Mouse (Mus musculus): ENCODE data around the gene Mthfd1l.

The Mthfd1l gene

DNA sequence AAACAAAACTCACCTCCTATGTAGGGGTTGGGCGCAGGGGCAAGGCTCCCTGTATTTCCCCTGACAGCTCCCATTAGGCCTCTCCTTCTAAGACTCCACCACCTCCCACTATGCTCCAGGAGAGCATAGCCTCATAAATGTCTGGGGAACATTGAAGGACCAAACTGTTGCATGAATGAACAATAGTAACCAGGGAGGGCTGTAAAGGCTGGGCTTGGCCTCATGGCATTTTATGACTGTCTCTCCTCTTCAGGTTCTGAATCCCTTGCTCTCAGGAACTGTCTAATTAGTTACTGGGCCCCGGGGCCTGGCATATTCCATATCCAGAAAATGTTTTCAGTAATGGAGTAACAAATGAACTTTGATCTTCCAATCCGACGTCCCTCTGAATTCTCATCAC is 112.0 kb downstream of the Mthfd1l start:
- no peak for DNase-seq (ENCODE audit: low read depth)

DNA sequence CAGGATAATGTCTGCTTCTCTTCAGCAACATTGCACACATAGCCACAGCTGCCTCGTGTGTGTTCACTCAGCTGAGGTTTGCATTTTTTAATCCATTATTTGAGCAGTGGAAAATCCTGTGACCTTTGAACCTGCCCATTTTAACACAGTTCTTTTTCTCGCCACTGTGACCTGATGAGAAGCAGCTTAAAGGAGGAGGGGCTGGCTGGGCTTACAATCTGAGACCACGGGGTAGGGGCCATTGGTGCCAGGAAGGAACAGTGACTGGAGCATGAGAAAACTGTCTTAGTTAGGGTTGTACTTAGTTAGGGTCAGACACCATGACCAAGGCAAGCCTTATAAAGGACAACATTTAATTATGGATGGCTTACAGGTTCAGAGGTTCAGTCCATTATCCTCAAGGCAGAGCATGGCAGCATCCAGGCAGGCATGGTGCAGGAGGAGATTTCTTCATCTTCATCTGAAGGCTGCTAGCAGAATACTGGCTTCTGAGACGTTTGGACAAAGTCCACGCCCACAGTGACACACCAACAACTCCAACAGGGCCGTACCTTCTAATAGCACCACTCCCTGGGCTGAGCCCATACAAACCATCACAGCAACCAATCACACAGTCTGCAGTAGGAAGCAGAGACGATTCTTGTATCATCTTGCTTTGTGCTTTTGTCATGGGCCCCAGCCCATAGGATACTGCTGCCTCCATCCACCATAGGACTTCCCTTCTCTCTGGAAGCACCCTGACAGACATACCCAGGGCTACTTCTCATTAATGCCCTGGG is 112.6 kb downstream of the Mthfd1l start:
- no peak for DNase-seq (ENCODE audit: low read depth)

DNA sequence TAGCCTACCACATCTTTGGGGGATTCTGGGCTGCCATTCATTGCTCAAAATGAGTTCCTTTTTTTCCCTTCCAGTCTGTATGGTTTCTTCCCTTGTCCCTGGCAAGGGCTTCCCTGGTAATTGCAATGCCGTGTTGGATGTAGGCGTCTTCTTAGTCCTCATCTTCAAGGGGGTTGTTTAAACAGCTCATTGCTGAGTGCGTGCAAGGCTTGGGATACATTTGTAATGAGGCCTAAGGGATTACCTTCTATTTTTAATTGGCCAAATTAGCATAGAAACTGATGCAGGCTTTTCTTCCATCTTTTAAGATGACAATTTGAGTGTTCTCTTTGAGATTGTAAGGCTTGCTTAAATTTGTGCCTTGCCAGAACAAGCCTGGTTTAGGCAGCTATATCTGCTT is 114.6 kb downstream of the Mthfd1l start:
- no peak for DNase-seq (ENCODE audit: low read depth)

DNA sequence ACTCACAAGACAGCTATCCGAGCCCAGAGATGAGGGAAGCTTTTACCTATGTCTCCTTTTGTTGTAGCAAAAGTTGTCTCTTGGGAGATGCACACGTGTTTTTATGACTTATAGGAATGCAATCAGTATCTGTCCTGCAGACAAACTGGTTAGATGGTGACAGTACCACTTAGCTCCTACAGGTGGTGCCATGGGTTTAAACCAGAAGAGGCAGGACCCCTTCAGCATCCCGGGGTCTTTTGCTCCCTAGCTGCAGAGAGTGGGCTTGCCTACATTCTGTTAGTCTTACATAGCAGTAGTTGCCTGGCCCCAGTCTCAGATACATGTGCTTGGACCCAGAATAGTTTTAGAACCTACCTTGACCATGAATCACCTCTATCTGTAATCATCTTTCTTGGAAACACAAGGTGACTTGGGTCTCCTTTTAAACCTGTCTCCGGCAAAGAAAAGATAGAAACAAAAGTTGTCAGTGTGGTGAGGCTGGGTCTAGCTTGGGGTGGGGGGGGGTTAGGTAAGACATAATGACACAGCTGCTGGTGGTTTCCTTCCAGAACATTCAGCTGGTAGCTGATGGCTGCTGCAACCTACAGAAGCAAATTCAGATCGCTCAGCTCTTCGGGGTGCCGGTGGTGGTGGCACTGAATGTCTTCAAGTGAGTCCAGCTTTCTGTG is 116.0 kb downstream of the Mthfd1l start:
- no peak for DNase-seq (ENCODE audit: low read depth)

DNA sequence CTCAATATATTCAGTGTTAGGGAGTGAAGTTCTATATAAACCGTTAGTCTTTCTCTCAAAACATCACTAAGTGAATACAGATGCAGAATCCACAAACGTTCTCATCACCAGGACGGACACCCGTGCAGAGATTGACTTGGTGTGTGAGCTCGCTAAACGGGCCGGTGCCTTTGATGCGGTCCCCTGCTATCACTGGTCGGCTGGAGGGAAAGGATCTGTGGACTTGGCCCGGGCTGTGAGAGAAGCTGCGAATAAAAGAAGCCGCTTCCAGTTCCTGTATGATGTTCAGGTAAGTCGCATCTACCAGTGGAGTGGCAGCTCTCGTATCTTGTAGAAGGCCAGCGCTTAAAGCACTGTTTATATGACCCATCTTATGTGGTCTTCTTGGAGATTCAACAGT is 117.0 kb downstream of the Mthfd1l start:
- no peak for DNase-seq (ENCODE audit: low read depth)

DNA sequence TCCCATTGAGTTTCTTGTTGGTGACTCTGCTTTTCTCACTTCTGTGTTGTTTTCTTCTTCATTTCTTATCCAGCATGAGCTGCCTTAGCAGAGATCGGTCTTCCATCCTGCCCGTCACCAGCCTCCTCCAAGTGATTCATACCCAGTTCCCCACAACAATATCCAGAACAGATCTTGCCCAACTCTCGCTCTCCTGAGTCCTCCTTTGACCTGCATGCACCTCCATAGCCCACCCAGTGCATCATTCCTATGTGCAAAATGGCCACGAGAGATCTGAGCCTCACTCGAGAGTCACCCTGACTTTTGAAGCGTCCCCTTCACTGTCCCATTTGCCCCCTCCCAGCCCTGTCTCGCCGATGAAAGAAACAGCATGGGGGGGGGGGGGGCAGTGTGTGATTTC is 120.1 kb downstream of the Mthfd1l start:
- no peak for DNase-seq (ENCODE audit: low read depth)

DNA sequence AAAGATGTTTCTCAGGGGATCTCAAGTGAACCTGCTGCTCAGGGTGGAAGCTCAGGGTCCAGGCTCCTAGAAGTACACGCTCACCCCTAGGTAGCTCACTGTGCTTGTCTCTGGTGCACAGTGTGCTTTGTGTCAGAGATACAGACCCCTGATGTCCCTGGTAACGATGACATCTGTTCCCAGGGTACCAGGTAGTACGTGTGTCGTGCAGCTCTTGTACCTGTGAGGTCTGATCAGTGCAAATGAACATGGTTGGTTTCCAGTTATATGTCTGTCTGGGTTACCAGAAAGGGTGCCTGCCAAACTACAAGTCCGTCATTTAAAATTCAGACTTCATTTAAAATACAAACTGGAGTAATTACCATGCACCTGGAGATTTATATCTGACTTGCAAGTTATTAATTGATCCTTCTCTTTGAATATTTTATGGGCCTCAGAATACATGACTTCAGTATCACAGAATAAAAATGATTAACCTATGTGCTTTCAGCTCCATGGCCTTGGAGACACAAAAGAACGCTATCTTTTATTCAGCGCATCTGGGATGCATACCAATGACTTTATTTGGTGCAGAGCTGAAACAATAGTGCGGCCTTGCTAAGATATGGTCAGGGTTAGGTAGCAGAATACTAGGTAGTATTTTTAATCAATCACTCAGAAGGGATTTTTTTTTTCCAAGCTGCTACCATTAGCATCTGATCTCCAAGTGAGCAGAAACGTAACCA is 121.3 kb downstream of the Mthfd1l start:
- no peak for DNase-seq (ENCODE audit: low read depth)

DNA sequence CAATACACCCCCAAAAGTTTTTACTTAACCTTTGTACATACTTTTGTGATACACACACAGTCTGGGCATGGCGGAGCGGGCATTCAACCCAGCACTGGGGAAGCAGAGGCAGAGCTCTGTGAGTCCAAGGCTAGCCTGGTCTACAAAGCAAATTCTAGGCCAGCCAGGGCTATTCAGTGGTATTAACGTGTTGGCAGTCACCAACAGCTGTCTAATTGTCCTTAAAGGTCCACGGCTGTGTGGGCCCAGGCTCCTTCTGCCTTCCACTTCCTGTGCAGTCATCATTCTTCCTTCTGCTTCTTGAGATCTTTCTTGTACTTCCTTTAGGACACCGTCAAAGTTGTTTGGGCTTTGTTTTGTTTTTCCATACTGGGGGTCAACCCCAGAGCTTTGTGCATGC is 123.2 kb downstream of the Mthfd1l start:
- no peak for DNase-seq (ENCODE audit: low read depth)

DNA sequence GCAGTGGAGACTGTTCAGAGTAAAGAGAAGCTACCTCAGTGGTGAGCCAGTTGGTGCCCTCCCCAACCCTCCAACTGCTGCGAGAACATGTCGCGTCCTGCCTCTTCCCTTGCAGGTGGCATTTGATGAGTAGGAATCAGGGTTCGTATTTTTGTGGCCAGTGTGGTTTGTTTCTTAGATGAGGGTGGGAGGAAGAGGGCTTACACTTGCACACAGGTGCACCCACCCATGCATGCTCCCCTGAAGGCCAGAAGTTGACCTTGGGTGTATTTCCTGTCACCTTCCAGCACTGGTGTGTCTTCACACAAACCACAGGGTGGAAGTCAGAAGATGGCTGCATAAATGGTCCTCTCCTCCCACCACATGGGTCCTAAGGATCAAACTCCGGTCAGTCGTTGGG is 127.1 kb downstream of the Mthfd1l start:
- no peak for DNase-seq (ENCODE audit: low read depth)

DNA sequence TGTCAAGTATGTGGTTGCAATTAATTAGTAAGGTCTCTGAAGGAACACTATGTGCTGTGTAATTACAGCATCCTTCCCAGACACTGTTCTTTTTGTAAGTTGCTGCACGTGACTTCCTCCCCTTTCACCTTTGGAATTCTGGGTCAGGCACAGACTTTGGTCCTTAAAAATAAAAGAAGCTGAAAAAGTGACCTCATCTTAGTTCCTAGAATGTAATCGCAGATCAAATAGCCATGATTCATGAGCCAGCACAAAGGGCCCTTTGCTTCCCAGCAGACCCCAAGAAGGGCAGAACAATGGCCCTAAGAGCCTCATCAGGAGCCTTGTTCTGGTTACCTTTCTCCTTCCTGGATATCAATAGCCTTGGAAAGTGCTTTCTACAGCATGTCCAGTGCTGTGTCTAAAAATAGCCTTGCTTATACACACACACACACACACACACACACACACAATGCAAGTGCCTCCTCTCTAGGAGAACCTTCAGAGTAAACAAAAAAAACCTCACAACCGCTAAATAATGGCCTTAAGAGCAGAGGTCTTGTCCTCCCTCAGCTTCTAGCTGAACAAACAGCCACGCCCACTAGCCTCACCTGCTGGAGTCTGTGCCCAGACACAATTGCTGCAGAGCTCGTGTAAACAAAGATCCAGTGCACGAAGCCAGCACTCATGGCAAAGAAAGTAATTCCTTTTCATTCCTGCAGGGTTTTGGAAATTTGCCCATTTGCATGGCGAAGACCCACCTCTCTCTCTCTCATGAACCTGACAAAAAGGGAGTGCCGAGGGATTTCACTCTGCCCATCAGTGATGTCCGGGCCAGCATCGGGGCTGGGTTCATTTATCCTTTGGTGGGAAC is 133.0 kb downstream of the Mthfd1l start:
- DNase-seq (ENCODE audit: low read depth): no peak

DNA sequence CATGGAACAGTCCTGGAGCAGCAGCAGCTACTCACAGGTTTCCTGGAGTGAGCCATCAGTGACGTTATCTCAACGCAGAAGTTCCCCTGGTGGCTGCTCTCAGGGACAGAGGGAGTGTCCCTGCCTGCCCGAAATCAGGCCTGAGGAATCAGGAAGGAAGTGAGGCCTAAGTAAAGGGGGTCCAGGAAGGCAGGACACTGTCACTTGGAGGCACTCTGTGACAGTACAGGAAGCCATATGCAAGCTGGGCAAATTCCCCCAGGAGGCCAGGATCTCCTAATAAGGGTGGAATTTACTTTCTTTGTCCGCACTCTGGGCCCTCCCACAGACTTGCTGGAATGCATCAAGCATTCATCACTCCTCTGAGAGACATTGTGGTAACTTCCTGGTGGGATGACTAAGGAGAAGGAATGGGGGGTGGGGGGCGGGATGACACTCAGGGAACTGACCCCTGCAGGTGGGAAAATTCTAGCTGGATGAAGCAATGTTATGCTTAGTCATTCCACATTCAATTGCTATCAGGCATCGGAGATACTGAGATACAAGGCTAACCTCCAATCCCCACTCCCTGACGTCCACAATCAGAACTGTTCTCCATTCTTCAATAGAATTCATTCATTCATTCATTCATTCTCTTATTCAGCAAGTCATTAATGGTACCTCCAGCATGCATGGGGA is 134.9 kb downstream of the Mthfd1l start:
- DNase-seq (ENCODE audit: low read depth): peak; percentile 33

DNA sequence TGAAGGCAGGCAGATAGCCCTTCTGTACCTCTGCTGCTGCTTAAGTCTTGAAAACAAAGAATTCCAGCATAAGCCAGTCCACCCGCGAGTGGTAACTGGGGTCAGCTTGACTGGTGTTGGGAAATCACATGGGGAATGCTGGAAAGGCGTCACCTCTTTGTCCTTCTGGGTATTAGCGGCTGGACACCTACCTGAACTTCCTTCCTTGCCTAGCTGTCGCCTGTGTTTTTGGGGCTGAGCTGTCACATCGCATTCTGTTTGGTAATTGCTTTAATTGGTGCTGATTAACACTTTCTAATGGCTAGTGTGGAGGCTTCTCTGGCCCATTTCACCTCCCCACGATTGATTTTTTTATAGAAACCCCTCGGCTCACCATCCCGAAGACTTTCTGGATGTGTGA is 135.5 kb downstream of the Mthfd1l start:
- DNase-seq (ENCODE audit: low read depth): no peak

DNA sequence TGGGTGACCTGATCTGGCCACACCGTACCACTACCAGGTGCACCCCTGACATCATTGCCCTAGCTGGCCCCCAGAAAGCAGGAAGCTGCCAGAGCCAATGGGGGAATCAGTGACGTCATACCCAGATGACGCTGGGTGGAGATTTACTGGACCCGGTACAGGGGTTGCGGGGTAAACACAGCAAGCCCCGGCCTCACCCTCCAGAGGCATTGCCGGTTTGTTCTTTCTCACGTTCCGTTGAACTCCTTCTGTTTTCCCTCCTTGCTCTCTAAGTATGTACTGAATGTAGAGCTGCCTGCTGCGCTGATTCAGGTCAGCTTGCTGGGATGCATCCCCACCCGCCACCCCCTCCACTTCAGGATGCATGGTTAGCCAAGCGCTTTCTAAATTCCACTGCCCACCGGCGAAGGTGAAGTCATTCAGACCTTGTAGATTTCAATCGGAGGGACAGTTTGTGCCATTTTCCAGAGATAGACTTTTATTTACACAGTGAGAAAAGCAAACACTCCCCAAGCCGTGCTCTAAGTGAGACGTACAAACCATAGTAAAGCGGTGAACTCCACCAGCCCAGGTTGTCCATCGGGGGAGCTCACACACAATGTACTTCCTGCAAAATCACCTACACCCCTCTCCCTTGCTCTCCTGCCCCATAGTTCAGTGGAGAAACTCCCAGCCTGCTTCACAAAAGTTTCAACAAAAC is 138.3 kb downstream of the Mthfd1l start:
- DNase-seq (ENCODE audit: low read depth): no peak

DNA sequence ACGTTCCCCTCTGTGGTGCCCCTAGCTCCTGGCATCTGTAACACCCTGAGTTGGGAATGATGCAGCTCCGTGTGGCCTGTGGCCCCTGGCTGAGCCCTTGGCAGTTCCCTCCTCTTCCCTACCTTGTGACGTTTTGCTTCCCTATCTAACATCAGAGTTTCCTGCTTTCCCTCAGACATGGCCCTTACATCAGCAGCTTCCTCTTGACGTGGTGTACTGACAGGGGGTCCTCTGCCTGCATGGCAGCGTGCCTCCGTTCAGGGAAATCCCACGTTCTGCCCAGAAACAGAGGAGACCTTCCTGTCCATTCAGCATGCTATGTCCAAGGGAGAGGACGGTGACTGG is 138.8 kb downstream of the Mthfd1l start:
- DNase-seq (ENCODE audit: low read depth): no peak

DNA sequence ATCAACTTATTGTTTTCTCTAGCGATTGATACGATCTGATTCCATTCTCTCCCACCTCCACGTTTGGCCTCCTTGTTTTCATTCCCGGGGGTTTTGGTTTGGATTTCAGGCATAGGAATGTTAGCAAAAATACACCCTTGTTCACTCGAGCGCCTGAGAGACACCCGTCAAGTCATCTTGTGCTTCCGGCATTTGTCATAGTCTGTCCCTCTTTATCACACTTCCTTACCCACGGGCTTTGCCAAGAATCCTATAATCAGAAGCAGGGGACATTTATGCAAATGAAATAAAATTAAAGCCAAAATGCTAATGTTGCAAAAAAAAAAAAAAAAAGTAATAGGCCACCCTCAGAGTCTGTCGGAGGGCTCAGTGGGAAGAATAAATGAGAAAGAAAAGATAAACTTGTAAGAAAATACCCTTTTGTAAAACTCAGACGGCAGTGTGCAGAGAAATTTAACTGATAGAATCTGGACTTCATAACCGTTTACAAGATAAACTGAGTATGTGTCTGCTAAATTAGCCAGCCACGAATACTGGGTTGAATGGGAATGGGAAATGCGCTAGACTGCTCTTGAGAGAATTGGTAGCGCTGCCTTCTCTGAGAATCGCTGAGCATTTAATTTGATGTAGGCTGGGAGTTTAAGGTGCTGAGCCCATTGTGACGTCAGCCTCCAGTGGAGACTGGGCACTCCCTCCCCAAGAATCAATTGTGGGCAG is 139.9 kb downstream of the Mthfd1l start:
- no peak for DNase-seq (ENCODE audit: low read depth)

DNA sequence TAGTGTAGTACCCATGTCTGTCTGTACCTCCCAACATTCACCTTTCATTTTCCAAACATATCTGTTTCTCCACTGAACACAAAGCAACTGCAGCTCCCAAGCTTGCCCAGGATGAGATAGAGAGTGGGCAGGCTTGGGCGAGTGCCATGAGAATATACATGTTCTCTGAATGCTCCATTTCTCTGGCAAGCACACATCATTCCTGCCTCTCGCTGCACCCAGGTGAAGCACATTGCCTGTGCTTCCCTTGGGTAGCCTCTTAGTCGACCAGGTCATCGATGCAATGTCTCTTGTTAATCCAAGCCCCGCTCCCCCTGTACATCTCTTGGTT is 140.4 kb downstream of the Mthfd1l start:
- DNase-seq (ENCODE audit: low read depth): no peak

DNA sequence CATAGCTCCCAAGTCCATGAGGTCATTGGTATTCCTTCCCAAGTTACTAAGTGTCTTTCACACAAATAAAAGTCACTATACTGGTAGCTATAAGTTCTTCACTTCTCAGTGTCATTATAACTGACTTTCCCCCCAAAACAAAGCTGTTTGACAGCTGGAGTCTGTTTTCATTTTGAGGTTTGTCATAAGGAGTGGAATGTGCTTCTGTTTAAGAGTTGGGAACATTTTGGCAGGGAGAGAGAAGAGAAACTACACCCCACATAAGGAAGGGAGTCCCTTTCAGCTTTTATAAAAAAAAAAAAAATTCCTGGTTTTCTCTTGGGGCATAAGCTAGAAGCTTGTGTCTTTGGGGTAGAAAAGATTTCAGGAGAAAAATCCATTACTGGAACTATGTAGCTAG is 143.7 kb downstream of the Mthfd1l start:
- DNase-seq (ENCODE audit: low read depth): no peak

DNA sequence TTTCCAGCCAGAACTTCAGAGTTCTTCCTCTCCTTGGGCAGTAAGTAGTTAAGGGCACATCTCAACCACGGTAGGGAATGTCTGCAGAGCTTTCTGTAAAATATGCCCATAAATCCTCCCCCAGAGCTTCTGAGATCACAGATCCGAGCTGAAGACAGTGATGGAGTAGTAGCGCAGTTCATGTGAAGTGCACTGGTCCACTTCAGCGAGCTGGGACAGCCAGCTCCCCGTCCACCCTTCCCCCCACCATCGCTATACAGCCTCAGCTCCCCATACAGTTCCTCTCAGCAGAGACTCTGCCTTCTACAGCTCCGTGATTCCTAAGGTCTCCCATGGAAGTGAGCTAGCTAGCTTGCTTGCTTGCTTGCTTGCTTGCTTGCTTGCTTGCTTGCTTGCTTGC is 144.2 kb downstream of the Mthfd1l start:
- no peak for DNase-seq (ENCODE audit: low read depth)

DNA sequence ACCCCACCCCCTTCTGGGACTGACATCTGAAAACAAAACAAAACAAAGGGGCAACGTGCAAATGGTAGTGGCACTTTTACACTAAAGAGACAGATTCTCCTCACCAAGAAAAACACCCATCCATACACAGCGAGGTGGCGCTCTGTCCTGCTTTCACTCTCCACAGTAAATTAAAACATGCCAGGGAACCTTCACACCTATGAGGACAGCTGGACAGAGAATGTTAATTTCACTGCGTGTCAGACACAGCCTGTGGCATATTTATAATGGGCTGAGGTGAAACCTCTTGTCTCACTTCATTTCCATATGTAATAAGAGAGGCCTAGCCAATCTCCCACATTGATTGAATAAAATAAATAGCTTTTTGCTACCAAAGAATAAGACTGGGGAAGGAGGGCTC is 146.4 kb downstream of the Mthfd1l start:
- no peak for DNase-seq (ENCODE audit: low read depth)

DNA sequence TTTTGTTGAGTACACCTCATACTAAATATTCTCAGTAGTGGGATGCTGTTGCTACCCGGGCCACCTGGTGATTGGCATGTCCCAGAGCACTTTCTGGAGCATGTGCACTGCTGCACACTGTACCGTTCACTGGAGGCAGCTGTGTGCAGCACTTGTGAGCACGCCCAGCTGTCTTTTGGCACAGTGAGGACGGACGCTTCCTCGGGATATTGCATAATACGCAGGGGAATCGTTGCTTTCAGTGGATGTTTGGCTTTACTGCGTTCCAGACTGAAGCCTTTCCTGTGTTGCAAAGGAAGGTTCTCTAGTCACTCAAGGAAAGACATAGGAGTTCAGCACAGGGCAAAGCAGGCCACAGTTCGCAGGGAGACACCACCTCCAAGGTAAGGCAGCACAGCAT is 147.8 kb downstream of the Mthfd1l start:
- peak; percentile 16 for DNase-seq (ENCODE audit: low read depth)

DNA sequence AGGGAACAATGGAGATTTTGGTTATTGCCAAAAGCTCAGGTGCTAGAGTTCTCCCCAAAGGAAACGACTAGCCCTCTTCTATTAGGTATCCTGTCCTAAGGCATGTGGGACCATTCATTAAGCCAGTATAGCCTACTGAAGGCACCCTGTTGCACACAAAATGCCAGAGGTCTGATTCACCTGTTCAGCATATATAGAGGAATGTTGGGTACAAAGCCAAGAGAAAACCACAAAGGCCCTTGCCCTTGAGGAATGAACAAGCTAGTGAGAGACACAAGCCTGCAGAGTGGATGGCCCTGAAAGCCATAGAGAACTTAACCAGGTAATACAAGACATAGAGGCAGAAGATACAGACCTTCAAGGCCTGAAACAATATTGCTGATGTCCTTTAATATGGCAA is 148.3 kb downstream of the Mthfd1l start:
- DNase-seq (ENCODE audit: low read depth): no peak
